Mouse (Mus musculus): Measurements from ENCODE around the gene Arhgap15. TPM values are rescaled to one million over a fixed set of nuclear protein-coding genes. Genes with fewer than 3 reads are reported as not detected.

Arhgap15 gene
- polyA plus RNA-seq, 1 experiment, result 9.5 TPM

DNA sequence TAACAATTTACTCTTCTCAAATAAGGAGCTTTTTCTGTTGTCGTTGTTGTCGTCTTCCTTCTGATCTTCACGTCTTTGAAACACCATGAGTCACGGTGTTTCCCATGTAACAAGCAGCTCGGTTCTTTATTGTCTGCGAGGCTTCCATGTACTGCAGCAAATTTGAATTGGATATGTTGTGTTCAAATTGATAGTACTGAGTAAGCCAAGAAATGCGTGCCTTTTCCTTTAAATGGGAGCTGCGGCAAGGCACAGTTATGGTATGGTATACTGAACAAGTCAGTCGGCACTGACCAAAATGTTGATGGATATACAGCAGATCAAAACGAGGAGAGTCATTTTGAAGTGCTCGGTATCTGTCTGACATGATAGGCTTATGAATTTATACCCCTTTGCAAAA, 229.1 kb downstream of the Arhgap15 start:
- 96% methylated on average over 11 of the region's 11 CpGs for WGBS
- no peak for DNase-seq
- Histone ChIP-seq H3K36me3 (ENCODE audit: control insufficient read depth, insufficient read depth, low read length) (no peaks in the 10 kb centered on the region), H3K27me3 (ENCODE audit: control insufficient read depth, insufficient read depth, low read length) (no peaks in the 10 kb centered on the region), H3K4me3 (ENCODE audit: control insufficient read depth, insufficient read depth, low read length) (no peak overlapping the region), H3K4me1 (replicated peaks; ENCODE audit: control insufficient read depth, insufficient read depth, low read length) (no peaks in the 10 kb centered on the region; the same call in 1 of the 2 replicates), H3K27ac (ENCODE audit: control insufficient read depth, insufficient read depth, low read length) (no peak overlapping the region)
- no peak for TF ChIP-seq POLR2A (IDR thresholded peaks at IDR 0.05; ENCODE audit: control insufficient read depth, extremely low read depth, insufficient read depth, low read length, poor library complexity)
- TF ChIP-seq CTCF (IDR thresholded peaks at IDR 0.05; ENCODE audit: borderline replicate concordance, control insufficient read depth, extremely low read depth, insufficient read depth, low read length, poor library complexity), result no peak

- no peak overlapping the region for H3K27ac ChIP-seq (ENCODE audit: control insufficient read depth, insufficient read depth, low read length)
Measured at GRCm38 (mm10) chr2:43978177-43979013, 229.8 kb downstream of the Arhgap15 start.

DNA sequence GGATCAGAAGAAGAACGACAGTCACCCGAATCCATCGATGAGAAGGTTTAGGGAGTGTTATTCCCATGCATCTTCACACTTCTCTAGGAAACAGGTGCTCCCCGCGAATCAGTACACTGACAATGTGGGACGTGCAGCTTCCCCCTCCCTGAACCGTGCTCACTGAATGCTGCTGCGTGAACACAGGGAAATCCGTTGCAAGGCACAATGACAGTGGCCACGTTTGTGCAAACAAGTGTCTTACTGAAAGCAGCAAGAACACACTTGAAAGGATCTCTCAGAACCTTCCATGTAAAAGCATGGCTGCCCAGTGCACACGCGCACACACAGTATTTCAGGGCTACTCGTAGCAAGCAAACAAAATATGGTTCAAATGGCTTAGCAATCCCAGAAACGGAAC, 237.4 kb downstream of the Arhgap15 start:
- H3K27ac ChIP-seq (ENCODE audit: control insufficient read depth, insufficient read depth, low read length), result no peak overlapping the region
- TF ChIP-seq CTCF (IDR thresholded peaks at IDR 0.05; ENCODE audit: borderline replicate concordance, control insufficient read depth, extremely low read depth, insufficient read depth, low read length, poor library complexity) (no peak), POLR2A (IDR thresholded peaks at IDR 0.05; ENCODE audit: control insufficient read depth, extremely low read depth, insufficient read depth, low read length, poor library complexity) (no peak)
- WGBS, result 94% methylated on average over 14 of the region's 14 CpGs
- H3K27me3 ChIP-seq (ENCODE audit: control insufficient read depth, insufficient read depth, low read length), result no peaks in the 10 kb centered on the region
- DNase-seq, result no peak
- H3K4me3 ChIP-seq (ENCODE audit: control insufficient read depth, insufficient read depth, low read length), result no peak overlapping the region
- no peaks in the 10 kb centered on the region for H3K4me1 ChIP-seq (replicated peaks; ENCODE audit: control insufficient read depth, insufficient read depth, low read length)
- no peaks in the 10 kb centered on the region for H3K36me3 ChIP-seq (ENCODE audit: control insufficient read depth, insufficient read depth, low read length)

More at GRCm38 (mm10) chr2:43978177-43979013, 229.8 kb downstream of the Arhgap15 start:
- no peak for TF ChIP-seq POLR2A (IDR thresholded peaks at IDR 0.05; ENCODE audit: control insufficient read depth, extremely low read depth, insufficient read depth, low read length, poor library complexity)
- no peak for TF ChIP-seq CTCF (IDR thresholded peaks at IDR 0.05; ENCODE audit: borderline replicate concordance, control insufficient read depth, extremely low read depth, insufficient read depth, low read length, poor library complexity)
- Histone ChIP-seq H3K27me3 (ENCODE audit: control insufficient read depth, insufficient read depth, low read length) (no peaks in the 10 kb centered on the region), H3K4me3 (ENCODE audit: control insufficient read depth, insufficient read depth, low read length) (no peak overlapping the region), H3K4me1 (replicated peaks; ENCODE audit: control insufficient read depth, insufficient read depth, low read length) (no peaks in the 10 kb centered on the region; the same call in 1 of the 2 replicates), H3K36me3 (ENCODE audit: control insufficient read depth, insufficient read depth, low read length) (no peaks in the 10 kb centered on the region)
- DNase-seq, result no peak
- 97% methylated on average over 13 of the region's 13 CpGs for WGBS

DNA sequence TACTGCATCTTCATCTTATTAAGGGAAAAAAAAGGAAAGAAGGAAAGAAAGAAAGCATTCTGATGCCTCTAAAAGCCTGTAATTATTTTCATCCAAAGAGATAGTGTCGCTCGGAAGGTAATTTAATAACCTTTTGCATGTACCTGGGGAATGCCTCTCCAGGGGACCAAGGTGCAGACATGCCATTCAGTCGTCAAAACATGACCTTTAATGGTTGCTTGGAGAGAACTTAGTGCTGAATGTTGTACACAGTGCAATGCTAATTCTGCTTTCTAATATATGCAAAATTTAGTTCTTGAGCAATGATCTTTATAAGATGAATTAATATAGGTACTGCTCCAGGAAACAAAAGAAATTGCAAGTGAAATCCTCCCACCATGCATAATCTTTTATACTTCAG, 239.3 kb downstream of the Arhgap15 start:
- Histone ChIP-seq H3K36me3 (ENCODE audit: control insufficient read depth, insufficient read depth, low read length) (no peaks in the 10 kb centered on the region), H3K27me3 (ENCODE audit: control insufficient read depth, insufficient read depth, low read length) (no peaks in the 10 kb centered on the region), H3K27ac (ENCODE audit: control insufficient read depth, insufficient read depth, low read length) (no peak overlapping the region), H3K4me3 (ENCODE audit: control insufficient read depth, insufficient read depth, low read length) (no peak overlapping the region), H3K4me1 (replicated peaks; ENCODE audit: control insufficient read depth, insufficient read depth, low read length) (no peaks in the 10 kb centered on the region)
- TF ChIP-seq POLR2A (IDR thresholded peaks at IDR 0.05; ENCODE audit: control insufficient read depth, extremely low read depth, insufficient read depth, low read length, poor library complexity) (no peak), CTCF (IDR thresholded peaks at IDR 0.05; ENCODE audit: borderline replicate concordance, control insufficient read depth, extremely low read depth, insufficient read depth, low read length, poor library complexity) (no peak)
- WGBS, result 90% methylated on average over 3 of the region's 3 CpGs
- no peak for DNase-seq

DNA sequence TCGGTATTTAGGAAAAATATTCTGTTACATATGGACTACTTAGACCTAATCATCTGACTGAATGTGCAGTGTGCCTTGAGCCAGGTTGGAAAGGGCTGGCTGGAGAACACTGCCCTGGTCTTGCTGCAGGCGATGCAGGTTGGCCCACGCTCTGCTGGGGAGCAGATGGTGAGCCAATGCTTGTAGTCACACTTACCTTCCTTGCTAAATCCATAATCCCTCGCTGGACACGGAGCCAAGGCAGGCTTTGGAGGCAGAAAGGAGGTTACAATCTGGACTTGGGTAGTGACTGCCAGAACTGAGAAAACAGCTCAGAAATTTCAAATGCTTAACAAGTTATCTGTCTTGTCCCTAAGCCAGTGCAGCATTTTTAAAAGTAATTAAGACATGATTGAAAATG, 241.2 kb downstream of the Arhgap15 start:
- Histone ChIP-seq H3K27ac (ENCODE audit: control insufficient read depth, insufficient read depth, low read length) (no peak overlapping the region), H3K27me3 (ENCODE audit: control insufficient read depth, insufficient read depth, low read length) (no peaks in the 10 kb centered on the region), H3K36me3 (ENCODE audit: control insufficient read depth, insufficient read depth, low read length) (no peaks in the 10 kb centered on the region), H3K4me1 (replicated peaks; ENCODE audit: control insufficient read depth, insufficient read depth, low read length) (no peaks in the 10 kb centered on the region), H3K4me3 (ENCODE audit: control insufficient read depth, insufficient read depth, low read length) (no peak overlapping the region)
- no peak for TF ChIP-seq CTCF (IDR thresholded peaks at IDR 0.05; ENCODE audit: borderline replicate concordance, control insufficient read depth, extremely low read depth, insufficient read depth, low read length, poor library complexity)
- 97% methylated on average over 5 of the region's 5 CpGs for WGBS
- no peak for DNase-seq

- Histone ChIP-seq H3K4me3 (ENCODE audit: control insufficient read depth, insufficient read depth, low read length) (no peak overlapping the region), H3K4me1 (replicated peaks; ENCODE audit: control insufficient read depth, insufficient read depth, low read length) (no peaks in the 10 kb centered on the region), H3K27ac (ENCODE audit: control insufficient read depth, insufficient read depth, low read length) (no peak overlapping the region), H3K27me3 (ENCODE audit: control insufficient read depth, insufficient read depth, low read length) (no peaks in the 10 kb centered on the region), H3K36me3 (ENCODE audit: control insufficient read depth, insufficient read depth, low read length) (no peaks in the 10 kb centered on the region)
- no peak for DNase-seq
- WGBS, result 31% methylated on average over 7 of the region's 7 CpGs
- TF ChIP-seq CTCF (IDR thresholded peaks at IDR 0.05; ENCODE audit: borderline replicate concordance, control insufficient read depth, extremely low read depth, insufficient read depth, low read length, poor library complexity) (no peak), POLR2A (IDR thresholded peaks at IDR 0.05; ENCODE audit: control insufficient read depth, extremely low read depth, insufficient read depth, low read length, poor library complexity) (no peak)
Measured at GRCm38 (mm10) chr2:43992510-43992909, 243.9 kb downstream of the Arhgap15 start.
